Mouse (Mus musculus) cerebellum, adult 2 months (tissue): ENCODE results near the gene Cnnm2.

Source experiments
- CTCF ChIP-seq: fragments of 200-500 bp; IDR thresholded peaks from 2 replicates; pipeline ENCODE4 v1.5.1; 2011; ENCODE audit warnings: low read depth, mild to moderate bottlenecking, control low read depth, low read length, moderate library complexity, borderline replicate concordance; ENCODE audit not compliant: insufficient read depth
- POLR2A ChIP-seq: fragments of 200-500 bp; IDR thresholded peaks from 2 replicates; pipeline ENCODE4 v1.6.1; 2011; ENCODE audit warnings: low read length, control low read depth, borderline replicate concordance; ENCODE audit not compliant: insufficient read depth

DNA sequence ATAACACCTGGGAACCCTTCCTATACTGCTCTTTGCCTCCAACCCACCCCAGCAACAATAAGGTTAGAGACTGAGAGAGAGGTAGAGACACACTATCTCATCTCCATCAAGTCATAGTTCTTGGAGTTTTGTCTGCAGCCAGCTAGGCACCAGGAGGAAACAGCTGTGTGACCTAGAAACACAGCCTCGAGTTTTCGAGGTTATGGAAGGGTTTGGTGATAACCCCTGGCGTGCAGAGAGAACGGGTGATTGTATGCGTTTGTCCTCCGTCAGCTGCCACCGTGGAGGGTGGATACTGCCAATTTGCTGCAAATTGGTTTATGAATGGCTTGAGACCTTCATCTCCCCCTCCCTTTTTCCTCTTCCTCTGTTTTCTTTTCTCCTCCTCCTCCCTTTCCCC is 24.3 kb upstream of the Cnnm2 start:
- no peak for TF ChIP-seq CTCF
- TF ChIP-seq POLR2A = no peak
